Mouse (Mus musculus): ENCODE measurements around the gene Hadhb. TPM values are rescaled to one million over a fixed set of nuclear protein-coding genes. Genes with fewer than 3 reads are reported as not detected.
A peak's percentile ranks its signal among the peaks of the same experiment; 100 is the strongest.

Gene Hadhb
- polyA plus RNA-seq, 2 experiments, result 60.7 to 123 TPM

GRCm38 (mm10) chr5:30203216-30203885 lies 48.3 kb downstream of the Hadhb start:
- H3K4me2 ChIP-seq (ENCODE audit: low read depth), result no peak overlapping the region
- H3K27ac ChIP-seq, result no peak overlapping the region
- no peak overlapping the region for H3K9ac ChIP-seq (replicated peaks)
- DNase-seq (ENCODE audit: low read depth in 3 of 3, low spot score in 3 of 3) (no peak), ATAC-seq (ENCODE audit: insufficient read depth) (no peak)
- H3K4me3 ChIP-seq (ENCODE audit: insufficient read depth in 1 of 2, low read depth in 2 of 2, low read length in 2 of 2), result no peak overlapping the region
- 0 out of 4 replicates have a peak, but pooled peaks cover 0 to 2% of the 10 kb centered on the region in 2 experiments for H3K4me1 ChIP-seq (replicated peaks; ENCODE audit: control insufficient read depth in 2 of 2, insufficient read depth in 2 of 2, low read length in 1 of 2)
- no peaks in the 10 kb centered on the region for H3K36me3 ChIP-seq (replicated peaks; ENCODE audit: control insufficient read depth, insufficient read depth, low read depth)
- no peaks in the 10 kb centered on the region for H3K27me3 ChIP-seq (ENCODE audit: control insufficient read depth, insufficient read depth, low read length)
- TF ChIP-seq CTCF (IDR thresholded peaks at IDR 0.05; ENCODE audit: low read depth) (no peak), EP300 (IDR thresholded peaks at IDR 0.05; ENCODE audit: low read depth) (no peak)
- no peaks in the 10 kb centered on the region for H3K9me3 ChIP-seq (ENCODE audit: control insufficient read depth, low read length)
- WGBS (ENCODE audit: insufficient replicate concordance), result 57% methylated on average over 10 of the region's 10 CpGs

- no peak overlapping the region for H3K9ac ChIP-seq (replicated peaks)
- H3K36me3 ChIP-seq (replicated peaks; ENCODE audit: control insufficient read depth, insufficient read depth, low read depth), result no peaks in the 10 kb centered on the region
- 14% methylated on average over 1 of the region's 1 CpGs for WGBS (ENCODE audit: insufficient replicate concordance)
- TF ChIP-seq CTCF (IDR thresholded peaks at IDR 0.05; ENCODE audit: low read depth) (no peak), EP300 (IDR thresholded peaks at IDR 0.05; ENCODE audit: low read depth) (no peak)
- H3K9me3 ChIP-seq (ENCODE audit: control insufficient read depth, low read length), result no peaks in the 10 kb centered on the region
- no peak overlapping the region for H3K27ac ChIP-seq
- 0 out of 4 replicates have a peak, but pooled peaks cover 0 to 2% of the 10 kb centered on the region in 2 experiments for H3K4me1 ChIP-seq (replicated peaks; ENCODE audit: control insufficient read depth in 2 of 2, insufficient read depth in 2 of 2, low read length in 1 of 2)
- no peaks in the 10 kb centered on the region for H3K27me3 ChIP-seq (ENCODE audit: control insufficient read depth, insufficient read depth, low read length)
- DNase-seq (ENCODE audit: low read depth in 3 of 3, low spot score in 3 of 3) (no peak), ATAC-seq (ENCODE audit: insufficient read depth) (no peak)
- no peak overlapping the region for H3K4me2 ChIP-seq (ENCODE audit: low read depth)
- H3K4me3 ChIP-seq (ENCODE audit: insufficient read depth in 1 of 2, low read depth in 2 of 2, low read length in 2 of 2), result no peak overlapping the region
Measured at GRCm38 (mm10) chr5:30204441-30204840, 49.4 kb downstream of the Hadhb start.

DNA sequence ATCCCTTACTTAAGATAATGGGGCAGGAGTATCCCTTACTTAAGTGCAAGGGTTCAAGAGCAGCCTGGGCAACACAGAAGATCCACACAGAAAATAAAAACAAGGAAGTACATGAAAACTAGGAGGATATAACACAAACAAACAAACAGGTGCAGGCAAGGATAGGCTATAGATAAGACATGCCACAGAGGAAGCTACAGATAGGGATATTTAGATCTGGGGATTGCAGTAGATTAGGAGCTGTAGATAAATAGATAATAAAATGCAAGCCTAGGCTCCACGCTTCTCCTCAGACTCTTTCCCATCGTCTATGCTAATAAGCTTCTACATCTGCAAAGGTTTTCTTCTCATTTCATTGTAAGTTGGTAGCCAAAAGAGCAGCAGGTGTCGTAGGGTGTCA lies 50.0 kb downstream of the Hadhb start:
- no peaks in the 10 kb centered on the region for H3K9me3 ChIP-seq (ENCODE audit: control insufficient read depth, low read length)
- no peak for ATAC-seq (ENCODE audit: insufficient read depth)

GRCm38 (mm10) chr5:30205493-30205892 lies 50.4 kb downstream of the Hadhb start, which contains the start of gene Adgrf3:
Gene Adgrf3 (minus strand): TSS chr5:30205722.
- ATAC-seq (ENCODE audit: insufficient read depth), result no peak

More for the DNA sequence above, 50.0 kb downstream of the Hadhb start:
- no peak for TF ChIP-seq EP300 (IDR thresholded peaks at IDR 0.05; ENCODE audit: low read depth)
- no peak for TF ChIP-seq CTCF (IDR thresholded peaks at IDR 0.05; ENCODE audit: low read depth)
- no peak overlapping the region for H3K4me3 ChIP-seq (ENCODE audit: insufficient read depth in 1 of 2, low read depth in 2 of 2, low read length in 2 of 2)
- no peaks in the 10 kb centered on the region for H3K27me3 ChIP-seq (ENCODE audit: control insufficient read depth, insufficient read depth, low read length)
- no peak overlapping the region for H3K9ac ChIP-seq (replicated peaks)
- WGBS (ENCODE audit: insufficient replicate concordance), result 54% methylated on average over 3 of the region's 3 CpGs
- H3K36me3 ChIP-seq (replicated peaks; ENCODE audit: control insufficient read depth, insufficient read depth, low read depth), result no peaks in the 10 kb centered on the region
- no peak for DNase-seq (ENCODE audit: low read depth in 3 of 3, low spot score in 3 of 3)
- H3K4me1 ChIP-seq (replicated peaks; ENCODE audit: control insufficient read depth in 2 of 2, insufficient read depth in 2 of 2, low read length in 1 of 2), result 0 out of 4 replicates have a peak, but pooled peaks cover 0 to 2% of the 10 kb centered on the region in 2 experiments
- H3K4me2 ChIP-seq (ENCODE audit: low read depth), result no peak overlapping the region
- H3K27ac ChIP-seq, result no peak overlapping the region

GRCm38 (mm10) chr5:30207276-30207675 lies 52.2 kb downstream of the Hadhb start:
- Histone ChIP-seq H3K9ac (replicated peaks) (no peak overlapping the region), H3K9me3 (ENCODE audit: control insufficient read depth, low read length) (no peaks in the 10 kb centered on the region), H3K4me2 (ENCODE audit: low read depth) (no peak overlapping the region), H3K27me3 (ENCODE audit: control insufficient read depth, insufficient read depth, low read length) (no peaks in the 10 kb centered on the region), H3K4me1 (replicated peaks; ENCODE audit: control insufficient read depth in 2 of 2, insufficient read depth in 2 of 2, low read length in 1 of 2) (0 out of 4 replicates have a peak, but pooled peaks cover 0 to 2% of the 10 kb centered on the region in 2 experiments), H3K4me3 (ENCODE audit: insufficient read depth in 1 of 2, low read depth in 2 of 2, low read length in 2 of 2) (no peak overlapping the region), H3K27ac (no peak overlapping the region), H3K36me3 (replicated peaks; ENCODE audit: control insufficient read depth, insufficient read depth, low read depth) (no peaks in the 10 kb centered on the region)
- ATAC-seq (ENCODE audit: insufficient read depth) (no peak), DNase-seq (ENCODE audit: low read depth in 3 of 3, low spot score in 3 of 3) (peak in 1 of 3 experiments; percentile 15)
- peak; percentile 80 for TF ChIP-seq CTCF (IDR thresholded peaks at IDR 0.05; ENCODE audit: low read depth)
- TF ChIP-seq EP300 (IDR thresholded peaks at IDR 0.05; ENCODE audit: low read depth), result no peak
- WGBS (ENCODE audit: insufficient replicate concordance), result 44% methylated on average over 6 of the region's 6 CpGs

More at GRCm38 (mm10) chr5:30205493-30205892, 50.4 kb downstream of the Hadhb start, which contains the start of gene Adgrf3:
- H3K36me3 ChIP-seq (replicated peaks; ENCODE audit: control insufficient read depth, insufficient read depth, low read depth), result no peaks in the 10 kb centered on the region
- no peak within 1 kb of the TSS for H3K4me2 ChIP-seq (ENCODE audit: low read depth)
- H3K9me3 ChIP-seq (ENCODE audit: control insufficient read depth, low read length), result no peaks in the 10 kb centered on the region
- no peaks in the 10 kb centered on the region for H3K27me3 ChIP-seq (ENCODE audit: control insufficient read depth, insufficient read depth, low read length)
- H3K27ac ChIP-seq, result no peak within 1 kb of the TSS
- no peak within 1 kb of the TSS for H3K9ac ChIP-seq (replicated peaks)
- WGBS (ENCODE audit: insufficient replicate concordance), result 30% methylated on average over 5 of the region's 5 CpGs
- DNase-seq (ENCODE audit: low read depth in 3 of 3, low spot score in 3 of 3), result no peak
- H3K4me3 ChIP-seq (ENCODE audit: insufficient read depth in 1 of 2, low read depth in 2 of 2, low read length in 2 of 2), result no peak within 1 kb of the TSS
- H3K4me1 ChIP-seq (replicated peaks; ENCODE audit: control insufficient read depth in 2 of 2, insufficient read depth in 2 of 2, low read length in 1 of 2), result 0 out of 4 replicates have a peak, but pooled peaks cover 0 to 2% of the 10 kb centered on the region in 2 experiments
- TF ChIP-seq EP300 (IDR thresholded peaks at IDR 0.05; ENCODE audit: low read depth) (no peak), CTCF (IDR thresholded peaks at IDR 0.05; ENCODE audit: low read depth) (no peak)

Data from liver, embryonic 14.5 days (tissue).